Mouse (Mus musculus): ENCODE measurements at regions not wholly inside any gene's neighbourhood (a gene's known extent, or its start where the extent isn't known, plus 50 kb on each side); places are given as distances from the start of the nearest gene placed in this dataset.

- peak; percentile 87 for DNase-seq (ENCODE audit: low read depth)
Observed at GRCm38 (mm10) chr15:50246418-50247186, 3638.1 kb upstream of the Gm7489 start.

- DNase-seq (ENCODE audit: low read depth): no peak
Observed at GRCm38 (mm10) chr15:50260057-50260456, 3624.6 kb upstream of the Gm7489 start.

GRCm38 (mm10) chr15:50261245-50261872 is 3623.3 kb upstream of the Gm7489 start:
- DNase-seq (ENCODE audit: low read depth): peak; percentile 57

- DNase-seq (ENCODE audit: low read depth): no peak
Observed at GRCm38 (mm10) chr15:50267542-50267941, 3617.2 kb upstream of the Gm7489 start.

DNA sequence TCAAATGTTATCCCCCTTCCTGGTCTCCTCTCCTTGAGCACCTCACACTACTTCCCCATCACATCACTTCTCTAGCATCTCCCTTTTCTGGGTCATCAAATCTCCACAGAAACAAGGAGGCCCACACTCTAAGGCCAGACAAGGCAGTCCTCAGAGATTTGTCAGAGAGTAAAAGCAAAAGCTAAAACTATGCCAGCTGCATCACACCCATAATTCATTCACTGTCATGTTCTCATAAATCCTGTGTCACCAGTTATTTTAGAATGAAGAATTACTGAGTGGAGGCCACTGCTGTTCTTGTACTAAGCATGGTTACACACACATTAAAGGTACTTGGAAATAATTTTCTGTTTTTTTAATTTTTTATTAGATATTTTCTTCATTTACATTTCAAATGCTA is 3613.1 kb upstream of the Gm7489 start:
- DNase-seq (ENCODE audit: low read depth): no peak

- no peak for DNase-seq (ENCODE audit: low read depth)
Observed at GRCm38 (mm10) chr15:50282576-50282975, 3602.1 kb upstream of the Gm7489 start.

- DNase-seq (ENCODE audit: low read depth): no peak
Observed at GRCm38 (mm10) chr15:50283491-50283890, 3601.2 kb upstream of the Gm7489 start.

DNA sequence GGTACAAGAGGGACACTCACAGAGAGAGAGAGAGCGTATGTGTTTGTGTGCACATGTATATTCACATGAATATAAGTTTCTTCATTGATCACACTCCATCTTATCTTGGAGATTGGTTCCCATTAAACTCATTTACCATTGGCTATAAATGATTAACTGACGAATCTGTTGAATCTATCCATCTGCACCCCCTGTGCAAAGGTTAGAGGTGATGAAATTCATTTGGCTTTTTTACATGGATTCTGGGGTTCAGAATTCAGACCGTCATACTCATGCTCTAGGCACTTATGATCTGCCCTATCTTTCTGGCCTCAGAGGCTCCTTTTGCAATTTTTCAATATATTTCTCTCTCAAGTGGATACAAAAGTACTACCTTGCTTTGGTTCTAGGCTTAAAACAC is 3582.9 kb upstream of the Gm7489 start:
- no peak for DNase-seq (ENCODE audit: low read depth)

- DNase-seq (ENCODE audit: low read depth): no peak
Observed at GRCm38 (mm10) chr15:50304085-50304484, 3580.6 kb upstream of the Gm7489 start.

DNA sequence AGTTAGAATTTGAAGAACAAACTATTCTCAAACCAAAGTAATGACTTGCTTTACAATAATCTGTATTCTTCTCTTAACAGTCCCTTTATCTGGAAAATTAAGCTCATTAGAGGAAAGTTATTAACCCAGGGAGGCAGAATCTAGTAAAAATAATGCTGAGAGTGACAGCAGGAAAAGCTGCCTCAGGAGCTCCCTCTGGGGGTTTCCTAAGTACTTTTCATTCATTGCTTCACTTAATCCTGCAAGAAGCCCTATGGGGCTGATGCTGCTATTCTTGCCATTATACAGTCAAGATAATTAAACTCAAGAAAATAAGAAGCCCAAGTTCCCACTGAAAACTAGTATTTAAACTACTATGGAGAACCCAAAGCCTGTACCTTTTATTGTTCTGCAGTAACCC is 3563.9 kb upstream of the Gm7489 start:
- no peak for DNase-seq (ENCODE audit: low read depth)

GRCm38 (mm10) chr15:50345536-50345935 is 3539.2 kb upstream of the Gm7489 start:
- DNase-seq (ENCODE audit: low read depth): no peak

DNA sequence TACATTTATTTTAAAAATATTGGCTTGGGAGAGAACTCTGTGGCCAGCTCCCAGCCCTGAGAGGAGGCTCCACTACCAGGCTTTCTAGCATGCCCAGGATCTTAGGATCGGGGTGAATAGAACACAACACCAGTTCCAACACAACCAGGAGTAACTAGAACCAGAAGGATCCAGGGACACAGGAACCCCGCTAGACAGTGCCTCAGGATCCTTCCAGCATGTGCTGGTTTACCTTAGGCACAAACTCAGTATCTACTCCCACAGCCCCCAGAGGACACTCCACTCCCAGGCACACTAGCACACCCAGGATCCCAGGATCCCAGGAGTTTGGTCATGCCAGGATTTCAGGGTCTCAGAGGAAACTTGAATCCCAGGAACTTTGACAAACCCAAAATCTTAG is 3537.8 kb upstream of the Gm7489 start:
- no peak for DNase-seq (ENCODE audit: low read depth)

GRCm38 (mm10) chr15:50360033-50360988 is 3524.4 kb upstream of the Gm7489 start:
- no peak for DNase-seq (ENCODE audit: low read depth)

GRCm38 (mm10) chr15:50361334-50361733 is 3523.4 kb upstream of the Gm7489 start:
- DNase-seq (ENCODE audit: low read depth): no peak

GRCm38 (mm10) chr15:50361751-50362507 is 3522.8 kb upstream of the Gm7489 start:
- peak; percentile 14 for DNase-seq (ENCODE audit: low read depth)

- DNase-seq (ENCODE audit: low read depth): peak; percentile 79
Observed at GRCm38 (mm10) chr15:50400006-50400781, 3484.5 kb upstream of the Gm7489 start.

- no peak for DNase-seq (ENCODE audit: low read depth)
Observed at GRCm38 (mm10) chr15:50401386-50401785, 3483.3 kb upstream of the Gm7489 start.

DNA sequence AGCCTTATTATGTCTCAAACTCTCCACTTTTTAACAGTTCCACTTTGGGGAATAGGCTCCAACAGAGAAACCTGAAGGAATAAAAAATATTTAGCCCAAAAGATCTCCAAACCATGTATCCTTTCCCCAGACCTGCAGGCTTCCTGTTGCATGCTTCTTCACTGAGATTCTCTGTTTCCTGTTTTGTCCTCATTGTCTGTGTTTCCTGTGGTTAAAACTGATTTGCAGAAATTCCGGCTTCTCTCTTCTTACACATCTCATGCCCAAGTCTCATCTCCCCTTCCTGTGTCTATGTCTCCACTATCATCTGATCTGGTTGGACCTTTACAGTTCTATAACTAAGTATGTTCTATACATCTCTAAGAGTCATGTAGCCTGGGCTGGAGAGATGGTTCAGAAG is 3482.2 kb upstream of the Gm7489 start:
- no peak for DNase-seq (ENCODE audit: low read depth)

DNA sequence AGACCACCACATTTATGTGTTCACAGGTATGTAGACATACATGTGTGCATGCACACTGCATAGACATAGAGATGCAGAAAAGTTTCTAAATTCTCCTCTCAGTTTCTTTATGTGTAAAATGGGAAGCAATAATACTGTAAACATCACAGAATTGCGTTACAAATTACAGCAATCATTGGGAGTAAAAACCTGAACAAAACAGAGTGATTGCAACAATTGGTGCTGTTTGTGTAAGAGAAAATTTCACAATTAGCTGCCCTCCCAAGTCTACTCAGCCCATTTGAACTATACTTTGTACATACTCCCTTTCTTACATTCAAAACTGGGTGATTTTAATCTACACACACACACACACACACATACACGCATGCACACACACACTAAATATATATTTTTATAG is 3480.8 kb upstream of the Gm7489 start:
- no peak for DNase-seq (ENCODE audit: low read depth)

- no peak for DNase-seq (ENCODE audit: low read depth)
Observed at GRCm38 (mm10) chr15:50408985-50409384, 3475.7 kb upstream of the Gm7489 start.

DNA sequence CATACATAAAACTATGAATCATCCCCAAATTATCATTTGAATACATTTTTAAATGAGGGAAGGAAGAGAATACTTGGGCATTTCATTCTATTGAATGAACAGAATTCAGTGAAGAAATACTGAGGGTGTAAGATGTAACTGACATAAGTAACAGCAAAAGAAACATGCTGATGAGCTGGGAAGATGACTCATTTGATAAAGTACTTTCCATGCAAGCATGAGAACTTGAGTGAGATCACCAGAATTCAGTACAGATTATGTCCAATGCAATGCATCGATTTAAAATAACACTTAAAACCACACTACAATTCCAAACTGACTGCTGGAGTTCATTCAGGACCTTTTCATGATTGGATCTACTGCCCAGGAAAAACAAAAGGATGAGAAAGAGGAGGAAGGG is 3467.1 kb upstream of the Gm7489 start:
- no peak for DNase-seq (ENCODE audit: low read depth)

Data from fibroblast of lung, adult 2 months (primary cell).